Comparison of ENCODE assay signal across 8 mouse cellular contexts in the genomic region with DNA sequence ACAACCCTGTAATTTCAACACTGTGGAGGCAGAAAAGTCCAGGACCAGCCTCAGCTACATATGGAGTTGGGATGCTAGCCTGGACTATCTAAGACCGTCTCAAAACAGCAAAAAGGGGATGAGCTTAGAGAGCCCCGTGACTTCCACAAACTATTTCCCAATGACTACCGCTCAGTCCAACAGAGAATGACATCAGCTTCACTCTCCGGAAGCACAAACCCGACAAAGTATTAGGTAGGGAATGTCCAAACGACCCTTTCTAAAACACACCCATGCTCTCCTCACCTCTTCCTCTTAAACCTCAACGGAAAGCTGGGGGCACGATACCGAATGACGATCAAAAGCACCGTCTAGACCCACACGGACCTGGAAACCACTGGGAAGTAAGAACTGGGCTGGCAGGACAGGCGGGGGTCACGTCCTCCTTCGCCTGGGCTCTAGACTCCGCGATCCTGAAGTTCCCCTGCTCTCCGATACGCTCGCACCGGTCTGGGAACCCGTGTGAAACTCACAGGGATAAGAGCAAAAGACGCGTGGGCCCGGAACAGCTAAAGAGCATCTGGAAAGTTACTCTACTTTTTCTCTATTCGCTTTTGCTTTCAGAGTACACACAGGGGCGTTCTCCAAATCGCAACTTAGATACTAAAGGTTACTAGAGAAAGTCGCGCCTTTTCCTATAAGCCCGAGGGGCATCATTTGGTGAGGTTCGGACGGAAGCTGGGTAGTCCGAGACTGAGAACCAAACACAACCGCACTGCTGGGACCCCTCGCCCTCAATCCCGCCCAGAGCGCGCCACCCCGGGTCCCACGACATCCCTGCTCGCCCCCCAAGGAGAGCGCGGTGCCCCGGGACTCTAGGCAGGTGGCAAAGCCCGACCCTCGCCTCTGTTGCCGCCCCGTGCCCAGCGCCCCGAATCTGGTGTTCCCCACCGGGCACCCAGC.
DNase-seq lines count a peak whose midpoint lies in the region; ATAC-seq and TF ChIP-seq lines count a peak whose summit lies in the region.

No protein-coding gene starts in this region.

- H3K9me3 ChIP-seq in CH12.LX (replicated peaks; ENCODE audit: low read length) = peaks cover 3% of the 10 kb centered on the region
- no peaks in the 10 kb centered on the region for H3K9me3 ChIP-seq in erythroblast, embryonic 14.5 days (ENCODE audit: control insufficient read depth, low read length)
- H3K9me3 ChIP-seq in limb, embryonic 13.5 days = peaks cover 7% of the 10 kb centered on the region; the same call in 1 of the 2 replicates
- H3K9me3 ChIP-seq in midbrain, embryonic 12.5 days = peaks cover 10% of the 10 kb centered on the region

- in situ Hi-C loops in CH12.LX (cut with MboI; ENCODE audit: low pct_ligation_motif_present, low pct_unique_long_range_greater_than_20kb, low sequenced_read_pairs) = no loop called here
- in situ Hi-C loops in Patski (cut with MboI; ENCODE audit: low pct_unique_long_range_greater_than_20kb) = no loop called here

- H3K36me3 ChIP-seq in CH12.LX (replicated peaks in 1 of 2; ENCODE audit: control insufficient read depth in 1 of 2, insufficient read depth in 1 of 2, low read length in 1 of 2) = peaks cover 12 to 36% of the 10 kb centered on the region in 2 experiments
- no peaks in the 10 kb centered on the region for H3K36me3 ChIP-seq in erythroblast, embryonic 14.5 days (ENCODE audit: control insufficient read depth)
- peaks cover 22% of the 10 kb centered on the region for H3K36me3 ChIP-seq in limb, embryonic 13.5 days
- H3K36me3 ChIP-seq in midbrain, embryonic 12.5 days = no peaks in the 10 kb centered on the region

- H3K27me3 ChIP-seq in CH12.LX (replicated peaks) = no peaks in the 10 kb centered on the region
- H3K27me3 ChIP-seq in Patski = no peaks in the 10 kb centered on the region
- H3K27me3 ChIP-seq in erythroblast, embryonic 14.5 days (ENCODE audit: control insufficient read depth) = peaks cover 10% of the 10 kb centered on the region
- H3K27me3 ChIP-seq in limb, embryonic 13.5 days = no peaks in the 10 kb centered on the region
- H3K27me3 ChIP-seq in midbrain, embryonic 12.5 days = no peaks in the 10 kb centered on the region

- peak; percentile 17 for ATAC-seq in Patski
- peak; percentile 66 for ATAC-seq in limb, embryonic 13.5 days (ENCODE audit: low FRiP score, low read depth)
- peak; percentile 76 for ATAC-seq in midbrain, embryonic 12.5 days (ENCODE audit: low FRiP score, low read depth)

- H3K4me3 ChIP-seq in CH12.LX (replicated peaks in 1 of 3; ENCODE audit: low read depth in 2 of 3, low read length in 2 of 3, poor library complexity in 1 of 3) = peak overlapping the region; percentile 82 to 96 (median 86)
- peak overlapping the region; percentile 77 for H3K4me3 ChIP-seq in erythroblast, embryonic 14.5 days (replicated peaks)
- peak overlapping the region; percentile 83 for H3K4me3 ChIP-seq in limb, embryonic 13.5 days
- peak overlapping the region; percentile 72 for H3K4me3 ChIP-seq in midbrain, embryonic 12.5 days

- WGBS in limb, embryonic 13.5 days = under 1% methylated on average over 52 of the region's 52 CpGs
- WGBS in midbrain, embryonic 12.5 days = 1% methylated on average over 51 of the region's 52 CpGs

- peak overlapping the region; percentile 96 for H3K9ac ChIP-seq in CH12.LX (ENCODE audit: insufficient read depth, low read depth)
- peak overlapping the region; percentile 88 for H3K9ac ChIP-seq in limb, embryonic 13.5 days
- peak overlapping the region; percentile 72 for H3K9ac ChIP-seq in midbrain, embryonic 12.5 days (replicated peaks)

- TF ChIP-seq POLR2A in CH12.LX (IDR thresholded peaks at IDR 0.05; ENCODE audit: low read depth, low read length) = peak; percentile 93; the same call in 1 of the 2 replicates

- 0 out of 4 replicates have a peak, but pooled peaks of 1 of the 2 experiments have one; percentile 3 for TF ChIP-seq CTCF in CH12.LX (conservative IDR thresholded peaks at IDR 0.05 in 1 of 2, IDR thresholded peaks at IDR 0.05 in 1 of 2; ENCODE audit: low read depth in 2 of 2, low read length in 2 of 2)
- no peak for TF ChIP-seq CTCF in Patski (IDR thresholded peaks at IDR 0.05)

- H3K27ac ChIP-seq in CH12.LX (ENCODE audit: insufficient read depth, low read depth) = peak overlapping the region; percentile 38
- peak overlapping the region; percentile 92 for H3K27ac ChIP-seq in limb, embryonic 13.5 days
- H3K27ac ChIP-seq in midbrain, embryonic 12.5 days (replicated peaks) = peak overlapping the region; percentile 64

- peak overlapping the region; percentile 42 for H3K4me2 ChIP-seq in CH12.LX (ENCODE audit: insufficient read depth, low read depth, poor library complexity, severe bottlenecking)
- peak overlapping the region; percentile 77 for H3K4me2 ChIP-seq in limb, embryonic 13.5 days (replicated peaks)
- peak overlapping the region; percentile 88 for H3K4me2 ChIP-seq in midbrain, embryonic 12.5 days (replicated peaks)

- POLR2A ChIA-PET in Patski (lab: Charles Lee) = interaction anchor here (0.8 to 3.8 kb wide), 13 partner anchors 9 to 113 kb away, joined by 3 to 29 read pairs (median 4); no protein-coding TSS in a partner anchor

- TF ChIP-seq EP300 in CH12.LX (IDR thresholded peaks at IDR 0.05; ENCODE audit: low read length) = no peak; the same call in 1 of the 2 replicates

- DNase-seq in CH12.LX (ENCODE audit: extremely low read depth) (no peak), Patski (ENCODE audit: low read depth, low spot score) (no peak)
- peak; percentile 48 for DNase-seq in heart, postnatal 4 days
- DNase-seq in spleen, adult 18-20 months = peak; percentile 16 to 41
- no peak for DNase-seq in frontal cortex, postnatal 14 days (ENCODE audit: low spot score in 2 of 2)

- H3K79me2 ChIP-seq in CH12.LX (replicated peaks; ENCODE audit: control insufficient read depth, extremely low read depth, insufficient read depth, poor library complexity, severe bottlenecking) = peaks cover 55% of the 10 kb centered on the region

- H3K4me1 ChIP-seq in CH12.LX (ENCODE audit: control insufficient read depth in 1 of 2, insufficient read depth in 2 of 2) = peaks cover 19 to 56% of the 10 kb centered on the region in 2 experiments
- peaks cover 25% of the 10 kb centered on the region for H3K4me1 ChIP-seq in erythroblast, embryonic 14.5 days (ENCODE audit: control insufficient read depth)
- H3K4me1 ChIP-seq in limb, embryonic 13.5 days = peaks cover 20% of the 10 kb centered on the region
- H3K4me1 ChIP-seq in midbrain, embryonic 12.5 days = peaks cover 13% of the 10 kb centered on the region; the same call in 1 of the 2 replicates

- dilution Hi-C loops in CH12.LX (cut with MboI; ENCODE audit: extremely low pct_ligation_motif_present, extremely low pct_unique_long_range_greater_than_20kb, low sequenced_read_pairs) = no loop called here

- TF ChIP-seq RAD21 in CH12.LX (IDR thresholded peaks at IDR 0.05; ENCODE audit: low read depth, low read length) = no peak

- CTCF ChIA-PET in Patski (lab: Charles Lee) = interaction anchor here (1.0 to 3.6 kb wide), 12 partner anchors 8 to 112 kb away, joined by 3 to 14 read pairs (median 5); no protein-coding TSS in a partner anchor

TF ChIP-seq in CH12.LX, 34 proteins besides CTCF, POLR2A, EP300 and RAD21 (continues in another document):
- peak; percentile 14 for TF ChIP-seq MXI1 (IDR thresholded peaks at IDR 0.05; ENCODE audit: low read depth, low read length)
- TF ChIP-seq SIN3A (IDR thresholded peaks at IDR 0.05; ENCODE audit: low read length) = 0 out of 2 replicates have a peak, but pooled peaks have one; percentile 38
- no peak for TF ChIP-seq ZNF384 (IDR thresholded peaks at IDR 0.05; ENCODE audit: low read depth, low read length)
- no peak; the same call in 1 of the 2 replicates for TF ChIP-seq ZMIZ1 (IDR thresholded peaks at IDR 0.05; ENCODE audit: low read depth, low read length)
- 0 out of 2 replicates have a peak, but pooled peaks have one; percentile 28 for TF ChIP-seq BHLHE40 (IDR thresholded peaks at IDR 0.05; ENCODE audit: low read depth, low read length)
- no peak for TF ChIP-seq ZKSCAN1 (IDR thresholded peaks at IDR 0.05; ENCODE audit: borderline replicate concordance, low read depth, low read length)
- TF ChIP-seq CHD2 (IDR thresholded peaks at IDR 0.05; ENCODE audit: low read length) = no peak
- no peak for TF ChIP-seq PAX5 (IDR thresholded peaks at IDR 0.05; ENCODE audit: low read length)
- no peak for TF ChIP-seq TCF12 (IDR thresholded peaks at IDR 0.05; ENCODE audit: low read depth, low read length)
- TF ChIP-seq POLR2AphosphoS2 (IDR thresholded peaks at IDR 0.05; ENCODE audit: low read depth, low read length) = no peak
- TF ChIP-seq ELF1 (IDR thresholded peaks at IDR 0.05; ENCODE audit: low read depth, low read length) = peak; percentile 44; the same call in 1 of the 2 replicates
- no peak for TF ChIP-seq GABPA (IDR thresholded peaks at IDR 0.05; ENCODE audit: insufficient replicate concordance, low read depth, low read length)
- TF ChIP-seq KAT2A (IDR thresholded peaks at IDR 0.05; ENCODE audit: insufficient replicate concordance, low read length) = 0 out of 2 replicates have a peak, but pooled peaks have one; percentile 22
- TF ChIP-seq RCOR1 (conservative IDR thresholded peaks at IDR 0.05; ENCODE audit: low read depth, low read length) = no peak
- TF ChIP-seq NRF1 (IDR thresholded peaks at IDR 0.05; ENCODE audit: low read depth, low read length) = no peak
- 0 out of 2 replicates have a peak, but pooled peaks have one; percentile 33 for TF ChIP-seq JUN (IDR thresholded peaks at IDR 0.05; ENCODE audit: insufficient read depth, low read depth, low read length)
- no peak for TF ChIP-seq MEF2A (IDR thresholded peaks at IDR 0.05; ENCODE audit: borderline replicate concordance, low read depth, low read length)
- no peak for TF ChIP-seq MYC (IDR thresholded peaks at IDR 0.05; ENCODE audit: low read depth, low read length)
- TF ChIP-seq JUND (conservative IDR thresholded peaks at IDR 0.05; ENCODE audit: low read depth, low read length) = no peak; the same call in 1 of the 2 replicates
- no peak for TF ChIP-seq CHD1 (IDR thresholded peaks at IDR 0.05; ENCODE audit: low read depth, low read length)
- no peak for TF ChIP-seq TBP (conservative IDR thresholded peaks at IDR 0.05; ENCODE audit: low read depth, low read length)
- TF ChIP-seq MAZ (IDR thresholded peaks at IDR 0.05; ENCODE audit: low read depth, low read length) = no peak; the same call in 1 of the 2 replicates
- TF ChIP-seq USF2 (conservative IDR thresholded peaks at IDR 0.05; ENCODE audit: low read depth, low read length) = no peak
- TF ChIP-seq HCFC1 (IDR thresholded peaks at IDR 0.05; ENCODE audit: low read depth, low read length) = no peak; the same call in 1 of the 2 replicates
- no peak for TF ChIP-seq E2F4 (IDR thresholded peaks at IDR 0.05; ENCODE audit: insufficient replicate concordance, low read depth, low read length)
- 0 out of 2 replicates have a peak, but pooled peaks have one; percentile 23 for TF ChIP-seq ETS1 (conservative IDR thresholded peaks at IDR 0.05; ENCODE audit: low read depth, low read length)
- TF ChIP-seq ZC3H11A (IDR thresholded peaks at IDR 0.05; ENCODE audit: low read depth, low read length) = no peak

Comparison
In these comparisons a context has a peak if more than half of its experiments do, and no peak if none do; other contexts are left out.
1. DNase-seq: peak in heart, postnatal 4 days (single experiment) and spleen, adult 18-20 months (2 of 2); none in CH12.LX (single experiment), Patski (single experiment) and frontal cortex, postnatal 14 days (0 of 2).
2. H3K27ac ChIP-seq: peak in every context shown above with its lines; median percentile 92 in limb, embryonic 13.5 days; 64 in midbrain, embryonic 12.5 days; 38 in CH12.LX.
3. ATAC-seq: peak in every context shown above with its lines; median percentile 76 in midbrain, embryonic 12.5 days; 66 in limb, embryonic 13.5 days; 17 in Patski.
4. Peak in every context shown above with its lines, with median percentiles within 50 percentile points of each other: H3K4me2 ChIP-seq, H3K4me3 ChIP-seq and H3K9ac ChIP-seq.